ENCODE assay signal across 13 mouse cellular contexts in the genomic region with DNA sequence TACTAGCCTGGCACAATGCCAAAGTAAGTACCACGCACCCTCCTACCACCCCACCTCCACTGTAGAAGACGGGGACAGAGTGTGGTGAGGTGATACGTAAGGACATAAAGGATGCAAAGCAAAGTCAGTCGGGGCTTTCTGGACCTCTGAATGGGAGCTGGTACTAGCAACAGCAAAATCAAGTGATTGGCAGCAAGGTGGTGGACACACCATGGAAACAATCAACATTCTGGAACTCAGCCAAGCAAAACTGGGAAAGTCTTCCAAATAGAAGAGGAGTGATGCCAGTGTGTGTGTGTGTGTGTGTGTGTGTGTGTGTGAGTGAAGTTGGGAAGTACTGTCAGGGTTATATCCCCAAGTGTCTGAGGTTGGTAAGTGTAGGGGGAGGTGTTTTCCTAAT. TPM values are rescaled to one million over a fixed set of nuclear protein-coding genes. Genes with fewer than 3 reads are reported as not detected.
A peak's percentile ranks its signal among the peaks of the same experiment; 100 is the strongest.
DNase-seq lines count a peak whose midpoint lies in the region; ATAC-seq lines count a peak whose summit lies in the region.
"Had no signal": no experiment of that assay in that cellular context is flagged by ENCODE, and none has a peak within 500 bp of the region (broad histone marks: within the 10 kb centered on the region; RNA-seq: fewer than 3 reads in every experiment).

No protein-coding gene starts in this region.

- no peak overlapping the region for H3K9ac ChIP-seq in hindbrain, embryonic 13.5 days
- H3K9ac ChIP-seq in neural tube, embryonic 13.5 days, result no peak overlapping the region
- H3K9ac ChIP-seq: liver, embryonic 14.5 days had no signal

- H3K9me3 ChIP-seq in hindbrain, embryonic 13.5 days, result no peaks in the 10 kb centered on the region
- H3K9me3 ChIP-seq in hindbrain, embryonic 10.5 days, result no peaks in the 10 kb centered on the region
- no peaks in the 10 kb centered on the region for H3K9me3 ChIP-seq in neural tube, embryonic 13.5 days
- H3K9me3 ChIP-seq: G1E had no signal

- H3K4me3 ChIP-seq in hindbrain, embryonic 13.5 days, result no peak overlapping the region
- H3K4me3 ChIP-seq in hindbrain, embryonic 10.5 days, result no peak overlapping the region
- H3K4me3 ChIP-seq in neural tube, embryonic 13.5 days, result no peak overlapping the region

- DNase-seq in cerebellum, adult 9-11 months, result peak; percentile 42
- DNase-seq in cerebellum, adult 8-10 months, result no peak
- DNase-seq in hindbrain, embryonic 10.5 days (ENCODE audit: low spot score), result no peak
- no peak for DNase-seq in neural tube, embryonic 10.5 days (ENCODE audit: extremely low spot score, low spot score)
- DNase-seq in layer of hippocampus, adult 9-11 months, result peak; percentile 36
- DNase-seq in thymus, postnatal 10 days (ENCODE audit: low spot score in 2 of 2), result no peak
- DNase-seq: gastrocnemius, postnatal 10 days; thymus, postnatal 36 days had no signal

- peaks cover 27% of the 10 kb centered on the region for H3K4me1 ChIP-seq in hindbrain, embryonic 13.5 days (replicated peaks)
- H3K4me1 ChIP-seq in hindbrain, embryonic 10.5 days (replicated peaks), result no peaks in the 10 kb centered on the region
- H3K4me1 ChIP-seq in neural tube, embryonic 13.5 days (replicated peaks), result peaks cover 17% of the 10 kb centered on the region

- H3K27ac ChIP-seq in hindbrain, embryonic 13.5 days, result no peak overlapping the region
- no peak overlapping the region for H3K27ac ChIP-seq in hindbrain, embryonic 10.5 days
- H3K27ac ChIP-seq in neural tube, embryonic 13.5 days (replicated peaks), result no peak overlapping the region
- H3K27ac ChIP-seq: liver, embryonic 14.5 days had no signal

- H3K4me2 ChIP-seq in hindbrain, embryonic 13.5 days, result no peak overlapping the region
- H3K4me2 ChIP-seq in neural tube, embryonic 13.5 days, result no peak overlapping the region

- peak; percentile 40 for ATAC-seq in hindbrain, embryonic 13.5 days (ENCODE audit: low FRiP score)
- peak; percentile 38; the same call in 1 of the 2 replicates for ATAC-seq in neural tube, embryonic 13.5 days (ENCODE audit: low read depth)
- ATAC-seq: intestine, embryonic 16.5 days had no signal

- H3K27me3 ChIP-seq in hindbrain, embryonic 13.5 days, result no peaks in the 10 kb centered on the region
- no peaks in the 10 kb centered on the region for H3K27me3 ChIP-seq in hindbrain, embryonic 10.5 days (ENCODE audit: insufficient read depth, poor library complexity, severe bottlenecking)
- H3K27me3 ChIP-seq in neural tube, embryonic 13.5 days, result no peaks in the 10 kb centered on the region

- 67% methylated on average over 4 of the region's 4 CpGs for WGBS in hindbrain, embryonic 13.5 days
- WGBS in hindbrain, embryonic 10.5 days, result 93% methylated on average over 4 of the region's 4 CpGs
- WGBS in neural tube, embryonic 13.5 days, result 69% methylated on average over 4 of the region's 4 CpGs

- peaks cover 94% of the 10 kb centered on the region for H3K36me3 ChIP-seq in hindbrain, embryonic 13.5 days
- peaks cover 100% of the 10 kb centered on the region for H3K36me3 ChIP-seq in hindbrain, embryonic 10.5 days
- H3K36me3 ChIP-seq in neural tube, embryonic 13.5 days, result peaks cover 92% of the 10 kb centered on the region
- H3K36me3 ChIP-seq: G1E had no signal

RNA-seq across cellular contexts. Expression of a gene that starts 7.7 kb away (rescaled TPM):
- 38.8 and 41.7 TPM in 2 replicates for polyA plus RNA-seq in hindbrain, embryonic 13.5 days (2015; fragmentation: Nextera tagmentation; extraction: Ambion mirVana)
- polyA plus RNA-seq in hindbrain, embryonic 10.5 days (2016; fragmentation: Nextera tagmentation; extraction: Ambion mirVana), result 27.7 and 33.2 TPM in 2 replicates
- 34.4 and 36.6 TPM in 2 replicates for polyA plus RNA-seq in neural tube, embryonic 13.5 days (2015; fragmentation: Nextera tagmentation; extraction: Ambion mirVana)
- polyA plus RNA-seq: G1E had no signal

RNA-seq across cellular contexts. Expression of a gene that starts 23.1 kb away (rescaled TPM):
- polyA plus RNA-seq in hindbrain, embryonic 13.5 days (2015; fragmentation: Nextera tagmentation; extraction: Ambion mirVana), result 73.8 and 77.0 TPM in 2 replicates
- polyA plus RNA-seq in hindbrain, embryonic 10.5 days (2016; fragmentation: Nextera tagmentation; extraction: Ambion mirVana), result 58.7 and 60.3 TPM in 2 replicates
- 72.1 and 73.1 TPM in 2 replicates for polyA plus RNA-seq in neural tube, embryonic 13.5 days (2015; fragmentation: Nextera tagmentation; extraction: Ambion mirVana)

Comparison
In these comparisons a context has a peak if more than half of its experiments do, and no peak if none do; other contexts are left out.
1. DNase-seq: peak in cerebellum, adult 9-11 months (single experiment) and layer of hippocampus, adult 9-11 months (single experiment); none in cerebellum, adult 8-10 months (single experiment), hindbrain, embryonic 10.5 days (single experiment), neural tube, embryonic 10.5 days (single experiment) and thymus, postnatal 10 days (0 of 2).